Mouse (Mus musculus): ENCODE results near the gene Golga1. TPM values are rescaled to one million over a fixed set of nuclear protein-coding genes. Genes with fewer than 3 reads are reported as not detected.

Gene Golga1
- total RNA-seq, 2 experiments from 2014 or later = 33.2 to 39.0 TPM

DNA sequence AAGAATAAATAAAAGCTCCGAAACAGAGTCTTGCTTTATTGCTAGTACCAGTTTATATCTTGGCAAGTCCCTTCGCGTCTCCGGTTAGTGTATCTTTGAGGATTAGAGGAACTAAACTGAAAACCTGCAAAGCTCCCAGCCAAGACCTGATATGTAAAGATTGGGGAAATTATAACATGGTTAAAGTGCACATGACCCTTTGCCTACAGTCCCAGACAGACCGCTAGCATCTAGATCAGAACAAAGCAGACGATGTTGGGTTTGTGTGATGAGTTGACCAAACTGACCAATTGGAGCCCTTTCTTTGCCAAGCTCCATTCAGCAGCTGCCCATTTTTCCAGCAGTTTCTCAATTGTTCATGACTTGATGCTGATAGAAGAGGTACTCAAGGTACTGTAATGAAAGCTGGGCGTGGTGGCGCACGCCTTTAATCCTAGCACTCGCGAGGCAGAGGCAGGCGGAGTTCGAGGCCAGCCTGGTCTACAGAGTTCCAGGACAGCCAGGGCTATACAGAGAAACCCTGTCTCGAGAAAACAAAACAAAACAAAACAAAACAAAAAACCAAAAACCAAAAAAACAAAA lies 59.1 kb downstream of the Golga1 start:
- no peak for DNase-seq

GRCm38 (mm10) chr2:39005574-39006079 lies 59.7 kb downstream of the Golga1 start, which contains the start of gene Rpl35:
Gene Rpl35 (minus strand): TSS chr2:39005624.
- no peak for DNase-seq

GRCm38 (mm10) chr2:39004880-39005435 lies 60.4 kb downstream of the Golga1 start, which contains the start of gene Arpc5l:
Gene Arpc5l (plus strand): TSS chr2:39005348.
- DNase-seq = peak; percentile 90 to 91

- no peak for DNase-seq
These were observed 61.0 kb downstream of the Golga1 start for GRCm38 (mm10) chr2:39004372-39004771.

- no peak for DNase-seq
These were observed 61.8 kb downstream of the Golga1 start for GRCm38 (mm10) chr2:39003512-39003911.

GRCm38 (mm10) chr2:39003106-39003505 lies 62.2 kb downstream of the Golga1 start:
- DNase-seq = no peak

GRCm38 (mm10) chr2:39001866-39002265 lies 63.5 kb downstream of the Golga1 start:
- no peak for DNase-seq

- DNase-seq = no peak
These were observed 64.8 kb downstream of the Golga1 start for GRCm38 (mm10) chr2:39000587-39000919.

GRCm38 (mm10) chr2:38999910-39000586 lies 65.3 kb downstream of the Golga1 start:
- no peak for DNase-seq

DNA sequence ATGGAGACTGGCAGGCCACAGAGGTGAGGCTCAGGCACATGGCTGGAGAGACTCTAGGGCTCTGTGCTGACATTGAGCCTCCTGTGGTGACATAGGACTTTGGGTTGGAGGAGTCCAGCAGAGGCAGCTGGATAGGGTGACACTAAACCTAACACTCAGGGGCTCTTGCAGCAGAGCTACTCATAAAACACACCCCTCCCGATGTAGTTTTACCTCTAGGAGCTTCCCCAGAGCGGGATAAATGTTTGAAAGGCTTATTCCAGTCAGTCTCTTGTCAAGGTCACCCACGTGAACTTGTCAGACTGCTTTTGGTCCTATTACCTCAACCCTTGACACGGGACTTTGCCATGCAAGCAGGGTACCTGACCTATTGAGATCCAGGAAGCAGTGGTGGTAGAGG lies 66.0 kb downstream of the Golga1 start:
- no peak for DNase-seq

DNA sequence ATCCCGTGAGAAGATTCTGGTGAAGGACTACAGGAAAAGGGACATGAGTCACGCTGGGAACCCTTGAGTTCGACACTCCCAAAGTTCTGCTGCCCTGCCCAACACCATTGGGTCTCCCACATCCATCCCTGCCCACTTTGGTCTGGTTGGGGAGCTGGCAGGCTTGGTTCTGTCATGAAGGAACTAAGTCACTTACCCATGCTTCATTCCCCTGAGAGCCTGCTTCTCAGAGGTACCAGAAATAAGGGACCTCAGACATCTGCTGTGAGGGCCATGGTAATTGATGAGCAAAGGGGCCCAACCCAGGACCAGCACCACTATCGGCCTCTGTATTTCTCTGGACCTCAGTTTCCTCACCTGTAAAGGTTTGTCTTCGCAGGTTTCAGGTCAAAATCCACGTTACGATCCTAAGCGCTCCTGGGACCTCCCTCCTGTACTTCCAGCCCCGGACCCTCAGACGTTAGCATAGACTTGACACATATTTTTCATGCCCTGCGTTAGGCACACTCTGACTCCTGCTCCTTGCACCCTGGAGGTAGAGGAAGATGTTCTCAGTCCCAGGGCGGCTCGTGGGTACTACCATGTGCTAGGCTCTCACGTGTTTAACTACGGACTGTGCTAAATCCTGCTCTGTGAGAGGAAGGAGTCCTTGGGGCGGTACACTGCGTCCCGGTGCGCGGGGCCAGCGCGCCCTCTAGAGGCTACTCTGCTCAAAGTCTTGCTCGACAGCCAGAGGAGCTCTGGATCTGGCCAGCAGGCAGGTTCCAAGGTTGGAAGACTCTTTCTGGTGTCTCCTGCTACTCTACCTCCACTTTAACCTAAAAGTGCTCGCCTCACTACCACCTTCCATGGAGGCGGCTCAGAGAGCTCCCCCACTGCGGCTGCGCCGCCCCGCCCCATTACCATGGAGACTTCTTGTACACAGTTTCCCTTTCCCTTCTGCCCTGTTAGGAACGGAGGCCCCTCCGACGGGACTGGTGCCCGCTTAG lies 67.7 kb downstream of the Golga1 start, which contains the start of gene Wdr38:
Wdr38 (plus strand) TSS at position 91 of the 989 bp plus-strand sequence.
- DNase-seq = peak; percentile 89 to 90

DNA sequence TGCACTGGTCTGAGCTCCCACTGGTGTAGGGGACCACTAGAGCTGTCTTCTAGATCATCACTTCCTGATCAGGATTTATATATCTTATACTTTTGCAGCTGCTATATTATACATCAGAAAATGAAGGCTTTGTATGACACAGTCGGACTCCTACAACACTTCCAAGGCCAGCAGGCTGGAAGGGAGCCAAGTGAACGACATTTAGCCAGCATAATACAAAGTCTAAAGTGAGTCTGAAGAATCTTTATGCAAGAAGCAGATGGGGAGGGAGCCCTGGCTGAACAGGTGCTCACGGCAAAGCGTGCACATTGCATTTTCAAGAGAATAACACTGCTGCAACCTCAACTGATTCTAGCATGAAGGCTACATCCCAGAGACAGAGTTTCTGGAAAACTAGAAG lies 72.9 kb downstream of the Golga1 start:
- DNase-seq = no peak

DNA sequence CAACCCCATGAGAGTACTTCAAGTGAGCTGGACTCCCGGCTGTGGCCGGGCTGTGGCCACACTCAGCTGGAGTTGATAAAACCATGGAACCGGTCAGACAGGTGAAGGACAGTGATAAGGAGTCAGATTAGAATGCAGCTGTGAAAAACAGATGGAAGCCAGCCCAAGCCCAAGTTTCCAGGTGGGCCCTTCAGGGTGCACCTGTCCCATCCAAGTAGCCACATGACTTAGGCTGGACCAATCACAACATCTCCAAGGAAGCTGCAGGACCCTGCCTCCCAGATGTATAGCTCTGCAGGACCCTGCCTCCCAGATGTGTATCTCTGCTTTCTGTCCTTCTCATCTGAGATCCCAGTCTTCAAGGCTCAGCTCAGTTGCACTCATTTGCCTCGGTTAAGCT lies 73.3 kb downstream of the Golga1 start:
- no peak for DNase-seq

GRCm38 (mm10) chr2:38988929-38989328 lies 76.4 kb downstream of the Golga1 start:
- no peak for DNase-seq

GRCm38 (mm10) chr2:38987803-38988510 lies 77.4 kb downstream of the Golga1 start:
- DNase-seq = no peak

GRCm38 (mm10) chr2:38987371-38987770 lies 78.0 kb downstream of the Golga1 start:
- no peak for DNase-seq

DNA sequence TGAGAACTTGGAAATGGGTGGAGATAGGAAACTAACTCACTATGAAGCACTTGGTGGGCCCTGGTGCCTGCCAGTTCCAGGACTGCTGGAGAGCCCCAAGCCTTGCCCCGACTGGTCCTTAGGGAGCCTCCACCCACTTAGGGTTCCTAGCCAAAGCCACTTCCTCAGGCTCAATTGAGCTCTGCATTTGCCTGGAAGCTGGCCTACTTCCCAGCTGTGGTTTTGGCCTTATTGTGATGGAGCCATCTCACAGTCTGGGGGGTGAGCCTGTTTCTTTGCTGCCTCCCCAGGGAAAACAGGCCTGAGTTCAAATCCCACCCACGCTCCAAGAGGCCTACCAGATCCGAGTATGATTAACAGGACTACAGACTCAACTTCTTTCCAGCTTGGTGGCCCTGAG lies 78.8 kb downstream of the Golga1 start:
- DNase-seq = no peak

GRCm38 (mm10) chr2:38983456-38983855 lies 81.9 kb downstream of the Golga1 start:
- DNase-seq = no peak

GRCm38 (mm10) chr2:38977837-38978236 lies 87.5 kb downstream of the Golga1 start:
- DNase-seq = no peak

DNA sequence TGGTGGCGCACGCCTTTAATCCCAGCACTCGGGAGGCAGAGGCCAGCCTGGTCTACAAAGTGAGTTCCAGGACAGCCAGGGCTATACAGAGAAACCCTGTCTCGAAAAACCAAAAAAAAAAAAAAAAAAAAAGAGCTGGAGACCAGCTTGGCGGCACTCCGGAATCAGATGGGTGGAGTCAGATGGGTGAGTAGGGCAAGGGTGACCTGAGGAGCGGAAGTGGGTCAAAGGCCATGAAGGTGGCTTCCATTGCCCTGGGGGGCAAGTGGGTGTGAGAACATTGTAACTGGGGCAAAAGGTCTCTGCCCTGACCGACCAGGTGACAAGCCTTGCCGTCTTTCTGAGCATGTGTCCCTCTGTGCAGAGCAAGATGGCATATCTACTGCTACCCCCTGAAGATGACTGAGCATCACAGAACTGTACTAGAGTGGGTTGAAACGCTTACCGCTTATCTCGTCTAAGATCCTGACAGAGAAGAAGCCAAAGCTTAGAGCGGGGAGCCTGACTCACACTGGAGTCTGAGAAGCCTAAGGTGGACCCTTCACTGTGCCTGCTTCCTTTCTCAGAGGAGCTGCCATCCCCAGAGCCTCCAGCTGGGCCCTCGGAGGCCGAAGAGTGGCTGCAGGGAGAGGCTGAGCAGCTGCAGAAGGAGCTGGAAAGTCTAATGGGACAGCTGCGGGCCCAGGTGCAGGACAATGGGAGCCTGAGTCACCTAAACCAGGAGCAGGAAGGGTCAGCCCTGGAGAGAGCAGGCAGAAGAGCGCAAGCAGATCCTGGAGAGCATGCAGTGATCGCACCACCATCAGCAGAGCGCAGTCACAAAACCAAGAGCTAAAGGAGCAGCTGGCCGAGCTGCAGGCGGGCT lies 89.2 kb downstream of the Golga1 start:
- no peak for DNase-seq

DNA sequence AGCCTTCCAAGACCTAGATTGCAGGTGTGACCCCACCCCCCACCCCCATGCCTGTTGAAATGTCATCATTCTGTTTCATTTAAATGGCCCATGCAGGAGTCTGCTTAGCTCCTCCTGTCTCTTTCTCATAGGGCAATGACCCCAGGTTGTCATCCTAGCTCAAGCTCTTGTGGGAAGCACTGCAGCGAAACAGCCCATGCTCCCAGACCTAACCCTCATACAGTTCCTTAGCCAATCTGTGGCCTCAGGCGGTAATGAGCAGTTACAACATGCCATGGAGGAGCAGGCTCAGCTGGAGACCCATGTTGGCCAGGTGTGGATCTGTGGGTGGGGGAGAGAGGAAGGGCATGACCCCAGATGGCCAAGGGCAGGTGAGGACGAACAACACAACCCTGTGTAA lies 90.2 kb downstream of the Golga1 start:
- DNase-seq = no peak
